ENCODE assay signal across 8 mouse cellular contexts in the genomic region with DNA sequence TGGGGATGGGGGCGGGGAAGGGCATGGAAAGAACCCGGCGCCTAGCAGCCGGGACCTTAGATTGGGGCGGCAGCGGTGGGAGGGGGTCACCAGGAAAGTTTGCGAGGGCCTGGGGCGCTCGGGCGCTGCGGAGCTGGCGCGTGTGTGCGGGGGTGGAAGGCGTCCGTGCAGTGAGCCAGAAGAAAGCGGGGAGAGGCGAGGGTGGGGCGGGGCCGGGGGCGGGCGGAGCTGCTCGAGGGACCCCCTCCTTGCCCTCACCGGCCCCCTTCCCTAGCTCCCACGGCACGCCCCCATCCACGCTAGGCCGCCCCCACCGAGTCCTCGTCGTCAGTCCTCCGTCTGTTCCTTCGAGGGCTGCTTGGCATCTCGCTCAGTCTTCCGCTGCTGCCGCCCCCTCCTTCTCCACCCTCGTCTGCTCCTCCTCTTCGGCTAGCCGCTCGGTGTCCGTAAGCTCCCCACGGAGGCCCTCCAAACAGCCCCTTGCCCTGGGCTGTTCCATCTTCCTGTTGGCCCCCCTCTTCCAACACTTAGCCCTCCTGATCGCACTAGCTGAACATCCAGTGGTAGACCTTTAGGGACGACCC. TPM values are rescaled to one million over a fixed set of nuclear protein-coding genes. Genes with fewer than 3 reads are reported as not detected.
A peak's percentile ranks its signal among the peaks of the same experiment; 100 is the strongest.
DNase-seq lines count a peak whose midpoint lies in the region; ATAC-seq and TF ChIP-seq lines count a peak whose summit lies in the region.

No protein-coding gene starts in this region.

- peak; percentile 59 for ATAC-seq in heart, embryonic 15.5 days (replicated peaks; ENCODE audit: insufficient number of reproducible peaks, insufficient read depth, low FRiP score, low read depth)
- peak; percentile 22 for ATAC-seq in liver, embryonic 14.5 days (ENCODE audit: insufficient read depth)
- ATAC-seq in stomach, postnatal 0 days (ENCODE audit: low FRiP score, low TSS enrichment): peak; percentile 38

- H3K27ac ChIP-seq in forebrain, embryonic 10.5 days: peak overlapping the region; percentile 94
- peak overlapping the region; percentile 95 for H3K27ac ChIP-seq in heart, embryonic 15.5 days
- H3K27ac ChIP-seq in liver, embryonic 14.5 days: no peak overlapping the region
- H3K27ac ChIP-seq in stomach, postnatal 0 days (replicated peaks): peak overlapping the region; percentile 96

- H3K9me3 ChIP-seq in forebrain, embryonic 10.5 days: no peaks in the 10 kb centered on the region
- H3K9me3 ChIP-seq in heart, embryonic 15.5 days (replicated peaks): no peaks in the 10 kb centered on the region
- no peaks in the 10 kb centered on the region for H3K9me3 ChIP-seq in liver, embryonic 14.5 days (ENCODE audit: control insufficient read depth, low read length)
- H3K9me3 ChIP-seq in stomach, postnatal 0 days (ENCODE audit: control insufficient read depth, low read length): no peaks in the 10 kb centered on the region

- WGBS in forebrain, embryonic 10.5 days: 0% methylated on average over 41 of the region's 44 CpGs
- 1% methylated on average over 31 of the region's 44 CpGs for WGBS in heart, embryonic 15.5 days
- WGBS in liver, embryonic 14.5 days (ENCODE audit: insufficient replicate concordance): 3% methylated on average over 41 of the region's 44 CpGs
- WGBS in stomach, postnatal 0 days: 0% methylated on average over 21 of the region's 44 CpGs

- H3K4me1 ChIP-seq in forebrain, embryonic 10.5 days: peaks cover 51% of the 10 kb centered on the region
- H3K4me1 ChIP-seq in heart, embryonic 15.5 days (replicated peaks): peaks cover 44% of the 10 kb centered on the region
- peaks cover 3 to 13% of the 10 kb centered on the region in 2 experiments; a peak in 3 of 4 replicates for H3K4me1 ChIP-seq in liver, embryonic 14.5 days (replicated peaks; ENCODE audit: control insufficient read depth in 2 of 2, insufficient read depth in 2 of 2, low read length in 1 of 2)
- 0 out of 2 replicates have a peak, but pooled peaks cover 6% of the 10 kb centered on the region for H3K4me1 ChIP-seq in stomach, postnatal 0 days (replicated peaks; ENCODE audit: control insufficient read depth, insufficient read depth)

- H3K36me3 ChIP-seq in forebrain, embryonic 10.5 days (replicated peaks): peaks cover 61% of the 10 kb centered on the region
- peaks cover 36% of the 10 kb centered on the region for H3K36me3 ChIP-seq in heart, embryonic 15.5 days
- H3K36me3 ChIP-seq in liver, embryonic 14.5 days (replicated peaks; ENCODE audit: control insufficient read depth, insufficient read depth, low read depth): peaks cover 37% of the 10 kb centered on the region
- peaks cover 19% of the 10 kb centered on the region for H3K36me3 ChIP-seq in stomach, postnatal 0 days (ENCODE audit: control insufficient read depth, insufficient read depth, low read length)

- peak overlapping the region; percentile 89 for H3K4me3 ChIP-seq in forebrain, embryonic 10.5 days
- H3K4me3 ChIP-seq in heart, embryonic 15.5 days: peak overlapping the region; percentile 92
- peak overlapping the region; percentile 56 to 69 for H3K4me3 ChIP-seq in liver, embryonic 14.5 days (ENCODE audit: insufficient read depth in 1 of 2, low read depth in 2 of 2, low read length in 2 of 2)
- peak overlapping the region; percentile 62 for H3K4me3 ChIP-seq in stomach, postnatal 0 days (ENCODE audit: low read depth, low read length)

- TF ChIP-seq CTCF in liver, embryonic 14.5 days (IDR thresholded peaks at IDR 0.05; ENCODE audit: low read depth): no peak
- TF ChIP-seq CTCF in stomach, postnatal 0 days (IDR thresholded peaks at IDR 0.05; ENCODE audit: low read depth): no peak

- no peak for TF ChIP-seq EP300 in liver, embryonic 14.5 days (IDR thresholded peaks at IDR 0.05; ENCODE audit: low read depth)
- TF ChIP-seq EP300 in stomach, postnatal 0 days (optimal IDR thresholded peaks at IDR 0.05): no peak

- H3K27me3 ChIP-seq in forebrain, embryonic 10.5 days (ENCODE audit: poor library complexity, severe bottlenecking): no peaks in the 10 kb centered on the region
- H3K27me3 ChIP-seq in heart, embryonic 15.5 days: no peaks in the 10 kb centered on the region
- peaks cover 13% of the 10 kb centered on the region; the same call in 1 of the 2 replicates for H3K27me3 ChIP-seq in liver, embryonic 14.5 days (ENCODE audit: control insufficient read depth, insufficient read depth, low read length)
- H3K27me3 ChIP-seq in stomach, postnatal 0 days (ENCODE audit: control insufficient read depth, insufficient read depth, low read length): no peaks in the 10 kb centered on the region

- peak overlapping the region; percentile 79 for H3K9ac ChIP-seq in heart, embryonic 15.5 days
- peak overlapping the region; percentile 14 for H3K9ac ChIP-seq in liver, embryonic 14.5 days (replicated peaks)
- H3K9ac ChIP-seq in stomach, postnatal 0 days (ENCODE audit: low read length): peak overlapping the region; percentile 73

- H3K4me2 ChIP-seq in heart, embryonic 15.5 days: peak overlapping the region; percentile 80
- peak overlapping the region; percentile 74 for H3K4me2 ChIP-seq in liver, embryonic 14.5 days (ENCODE audit: low read depth)
- H3K4me2 ChIP-seq in stomach, postnatal 0 days (replicated peaks; ENCODE audit: low read depth): peak overlapping the region; percentile 77

- peak; percentile 74 for DNase-seq in CD4-positive helper T cell, adult 2 months (ENCODE audit: low read depth, low spot score)
- peak; percentile 77 for DNase-seq in brain, adult 2 months (ENCODE audit: low read depth, low spot score)
- DNase-seq in forebrain, embryonic 10.5 days (ENCODE audit: extremely low spot score, low spot score): peak; percentile 71
- peak; percentile 79 for DNase-seq in kidney, postnatal 14 days
- no peak for DNase-seq in liver, embryonic 14.5 days (ENCODE audit: low read depth in 3 of 3, low spot score in 3 of 3)
- DNase-seq in neural tube, embryonic 10.5 days (ENCODE audit: extremely low spot score, low spot score): peak; percentile 72
- DNase-seq in stomach, postnatal 0 days (ENCODE audit: low spot score): peak; percentile 83

RNA-seq across cellular contexts. Expression of a gene that starts 0.4 kb away (rescaled TPM):
- polyA plus RNA-seq in forebrain, embryonic 10.5 days (2016; fragmentation: Nextera tagmentation; extraction: Ambion mirVana): 26.6 and 36.1 TPM in 2 replicates
- polyA plus RNA-seq in heart, embryonic 15.5 days (2015; fragmentation: Nextera tagmentation; extraction: Ambion mirVana): 23.9 and 31.7 TPM in 2 replicates
- 3.9 and 4.4 TPM in 2 replicates for polyA plus RNA-seq in liver, embryonic 14.5 days (2012; rRNA removed)
- 0.75 and 1.0 TPM in 2 replicates for polyA plus RNA-seq in liver, embryonic 14.5 days (2014; fragmentation: Nextera tagmentation; extraction: Ambion mirVana)
- 32.9 and 34.0 TPM in 2 replicates for polyA plus RNA-seq in stomach, postnatal 0 days (2015; fragmentation: Nextera tagmentation; extraction: Ambion mirVana)

RNA-seq across cellular contexts. Expression of a gene that starts 11.0 kb away (rescaled TPM):
- polyA plus RNA-seq in forebrain, embryonic 10.5 days (2016; fragmentation: Nextera tagmentation; extraction: Ambion mirVana): 2.7 and 3.6 TPM in 2 replicates
- 0.33 and 0.68 TPM in 2 replicates for polyA plus RNA-seq in heart, embryonic 15.5 days (2015; fragmentation: Nextera tagmentation; extraction: Ambion mirVana)
- polyA plus RNA-seq in liver, embryonic 14.5 days (2012; rRNA removed): 0.12 and 0.22 TPM in 2 replicates
- 0.08 and 0.17 TPM in 2 replicates for polyA plus RNA-seq in liver, embryonic 14.5 days (2014; fragmentation: Nextera tagmentation; extraction: Ambion mirVana)
- polyA plus RNA-seq in stomach, postnatal 0 days (2015; fragmentation: Nextera tagmentation; extraction: Ambion mirVana): 0.62 and 0.73 TPM in 2 replicates

RNA-seq across cellular contexts. Expression of a gene that starts 11.2 kb away (rescaled TPM):
- polyA plus RNA-seq in forebrain, embryonic 10.5 days (2016; fragmentation: Nextera tagmentation; extraction: Ambion mirVana): 433 and 446 TPM in 2 replicates
- polyA plus RNA-seq in heart, embryonic 15.5 days (2015; fragmentation: Nextera tagmentation; extraction: Ambion mirVana): 104 and 141 TPM in 2 replicates
- polyA plus RNA-seq in liver, embryonic 14.5 days (2012; rRNA removed): 82.2 and 115 TPM in 2 replicates
- polyA plus RNA-seq in liver, embryonic 14.5 days (2014; fragmentation: Nextera tagmentation; extraction: Ambion mirVana): 160 and 183 TPM in 2 replicates
- 84.8 and 90.0 TPM in 2 replicates for polyA plus RNA-seq in stomach, postnatal 0 days (2015; fragmentation: Nextera tagmentation; extraction: Ambion mirVana)

Comparison
In these comparisons a context has a peak if more than half of its experiments do, and no peak if none do; other contexts are left out.
1. DNase-seq: peak in CD4-positive helper T cell, adult 2 months (single experiment), brain, adult 2 months (single experiment), forebrain, embryonic 10.5 days (single experiment), kidney, postnatal 14 days (single experiment), neural tube, embryonic 10.5 days (single experiment) and stomach, postnatal 0 days (single experiment); none in liver, embryonic 14.5 days (0 of 3).
2. H3K9ac ChIP-seq: peak in every context shown above with its lines; median percentile 79 in heart, embryonic 15.5 days; 73 in stomach, postnatal 0 days; 14 in liver, embryonic 14.5 days.
3. Peak in every context shown above with its lines, with median percentiles within 50 percentile points of each other: H3K4me3 ChIP-seq, ATAC-seq and H3K4me2 ChIP-seq.